Mouse (Mus musculus): ENCODE data around the gene Fgf9. TPM values are rescaled to one million over a fixed set of nuclear protein-coding genes. Genes with fewer than 3 reads are reported as not detected.

Fgf9 gene
- total RNA-seq, 2 experiments from 2014 or later = not detected

GRCm38 (mm10) chr14:58160624-58161023 is 90.3 kb downstream of the Fgf9 start:
- no peak for ATAC-seq (replicated peaks; ENCODE audit: low FRiP score, low TSS enrichment, poor library complexity, severe bottlenecking)

Other genes starting within 250 kb of the Fgf9 start
- 20.4 and 27.5 TPM in 2 replicates for gene Ska3, start 244.4 kb upstream of the Fgf9 start, total RNA-seq (2014; fragmentation: Nextera tagmentation)
- 23.6 and 26.2 TPM in 2 replicates for gene Ska3, start 244.4 kb upstream of the Fgf9 start, total RNA-seq (2017)
- 85.5 and 155 TPM in 2 replicates for gene Mrpl57, start 244.3 kb upstream of the Fgf9 start, total RNA-seq (2014; fragmentation: Nextera tagmentation)
- gene Mrpl57, start 244.3 kb upstream of the Fgf9 start, total RNA-seq (2017) = 70.6 and 73.8 TPM in 2 replicates
- 13.0 and 15.2 TPM in 2 replicates for gene Zdhhc20, start 180.3 kb upstream of the Fgf9 start, total RNA-seq (2014; fragmentation: Nextera tagmentation)
- 16.8 and 24.5 TPM in 2 replicates for gene Zdhhc20, start 180.3 kb upstream of the Fgf9 start, total RNA-seq (2017)
- 28.9 and 32.4 TPM in 2 replicates for gene Micu2, start 71.3 kb upstream of the Fgf9 start, total RNA-seq (2014; fragmentation: Nextera tagmentation)
- gene Micu2, start 71.3 kb upstream of the Fgf9 start, total RNA-seq (2017) = 73.5 and 107 TPM in 2 replicates

Data from megakaryocyte-erythroid progenitor cell, adult 5-6 weeks (primary cell).